Mouse (Mus musculus) splenic B cell, adult 2 months (primary cell): ENCODE results near the gene Ccdc187.
A peak's percentile ranks its signal among the peaks of the same experiment; 100 is the strongest.

Experiments used
- DNase-seq: peaks from one replicate; pipeline ENCODE4 v3.0.0-alpha.2; 2011; ENCODE audit warnings: low read depth, low spot score
- H3K27me3 ChIP-seq: 2 replicates; pipeline ENCODE4 v1.6.1; 2012; ENCODE audit warnings: mild to moderate bottlenecking, low read length, moderate library complexity, mixed read lengths; ENCODE audit not compliant: control insufficient read depth, poor library complexity, insufficient read depth, severe bottlenecking
- H3K36me3 ChIP-seq: 2 replicates; pipeline ENCODE4 v1.6.1; 2012; ENCODE audit warnings: mild to moderate bottlenecking, low read length, moderate library complexity, mixed read lengths; ENCODE audit not compliant: control insufficient read depth, poor library complexity, insufficient read depth, severe bottlenecking

The Ccdc187 gene

DNA sequence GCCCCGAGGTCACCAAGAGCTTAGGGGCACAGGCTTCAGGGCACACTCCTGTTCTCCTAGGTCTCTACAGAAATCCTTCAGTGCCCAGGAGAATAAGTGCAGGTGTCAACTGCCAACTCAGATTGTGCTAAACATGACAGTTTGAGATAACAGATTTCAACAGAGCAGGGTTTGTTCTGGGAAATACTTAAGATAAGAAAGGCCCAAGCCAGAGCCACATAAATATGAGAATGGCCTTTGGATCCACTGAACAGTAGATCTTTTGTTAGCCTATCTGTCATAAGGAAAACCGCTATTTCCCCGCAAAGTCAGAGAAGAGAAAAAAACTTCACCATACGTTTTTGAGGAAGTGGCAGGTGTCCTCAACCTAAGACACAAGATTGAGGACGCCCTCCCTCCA lies 60.1 kb downstream of the Ccdc187 start:
- Histone ChIP-seq H3K36me3 (no peaks in the 10 kb centered on the region), H3K27me3 (no peaks in the 10 kb centered on the region)
- no peak for DNase-seq

DNA sequence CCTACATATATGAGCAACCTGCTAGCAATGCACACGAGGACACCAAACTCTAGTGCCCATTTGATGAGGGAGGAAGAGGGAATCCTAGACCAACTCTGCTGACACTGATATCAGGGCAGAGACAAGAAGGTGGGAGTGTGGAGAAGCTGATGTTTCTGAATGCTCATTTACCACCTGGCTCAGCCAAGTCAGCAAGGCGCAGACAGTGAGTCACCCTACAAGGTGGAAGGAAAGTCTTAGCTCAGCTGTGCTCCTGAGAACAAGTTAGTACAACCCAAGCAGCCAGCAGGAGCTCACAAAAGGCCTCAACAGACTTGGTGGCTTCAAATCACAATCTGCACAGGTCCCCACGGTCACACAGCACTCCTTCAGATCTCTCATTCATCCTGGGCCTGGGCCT lies 63.0 kb downstream of the Ccdc187 start:
- Histone ChIP-seq H3K27me3 (no peaks in the 10 kb centered on the region), H3K36me3 (no peaks in the 10 kb centered on the region)
- DNase-seq, result no peak

DNA sequence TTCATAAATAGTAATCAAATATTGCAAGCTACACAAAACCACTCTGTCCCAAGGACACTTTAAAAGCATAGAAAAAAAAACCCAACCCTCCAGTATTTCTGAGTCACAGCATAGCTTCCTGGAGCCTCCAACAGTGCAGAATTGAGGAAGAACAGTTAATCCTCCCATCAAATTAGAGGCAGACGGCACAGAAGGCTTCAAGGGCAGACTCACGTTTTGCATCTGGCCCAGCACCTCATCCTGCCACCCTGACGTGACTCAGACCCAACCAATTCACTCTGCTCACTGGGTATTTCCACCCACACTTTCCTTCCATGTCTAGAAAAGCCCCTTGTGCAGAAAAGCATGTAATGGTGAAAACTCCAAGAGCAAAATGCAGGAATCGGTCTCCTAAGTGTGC lies 64.1 kb downstream of the Ccdc187 start:
- Histone ChIP-seq H3K27me3 (no peaks in the 10 kb centered on the region), H3K36me3 (no peaks in the 10 kb centered on the region)
- no peak for DNase-seq

DNA sequence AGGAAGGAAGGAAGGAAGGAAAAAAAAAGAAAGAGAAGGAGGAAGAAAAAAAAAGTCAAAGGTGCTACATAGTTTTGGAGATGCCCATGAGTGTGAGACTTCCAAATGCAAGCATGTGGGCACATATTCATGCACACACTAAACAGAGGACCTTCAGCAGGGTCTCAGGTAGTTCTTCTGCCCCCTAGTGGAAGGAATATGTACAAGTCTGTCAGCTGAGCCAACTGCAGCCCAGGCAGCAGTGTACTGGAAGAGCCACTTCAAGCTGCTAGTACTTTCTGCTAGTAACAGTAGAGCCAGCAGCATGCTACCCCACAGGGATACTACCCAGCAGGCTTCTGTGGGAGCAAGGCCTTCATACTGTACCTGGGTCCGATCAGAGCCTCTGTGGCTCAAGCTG lies 66.6 kb downstream of the Ccdc187 start:
- Histone ChIP-seq H3K36me3 (no peaks in the 10 kb centered on the region), H3K27me3 (no peaks in the 10 kb centered on the region)
- peak; percentile 63 for DNase-seq

DNA sequence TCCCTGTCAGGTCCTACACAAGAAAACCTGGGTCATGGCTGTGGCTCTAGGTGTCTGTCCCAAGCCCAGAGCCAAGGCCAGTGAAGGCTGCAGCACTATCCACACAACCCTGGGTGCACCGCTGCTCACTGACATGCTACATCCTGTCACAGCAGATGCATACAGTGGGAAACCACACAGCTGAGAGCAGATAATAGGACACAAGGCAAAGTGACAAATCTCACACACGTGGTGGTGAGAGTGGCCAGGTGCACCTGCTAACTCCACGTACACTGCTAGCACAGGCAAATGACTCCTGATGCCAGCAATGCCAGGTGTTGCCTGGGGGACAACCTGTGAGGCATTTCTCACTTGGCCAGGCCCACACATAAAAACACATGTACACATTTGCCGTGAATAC lies 69.1 kb downstream of the Ccdc187 start:
- Histone ChIP-seq H3K36me3 (no peaks in the 10 kb centered on the region), H3K27me3 (no peaks in the 10 kb centered on the region)
- DNase-seq, result no peak

DNA sequence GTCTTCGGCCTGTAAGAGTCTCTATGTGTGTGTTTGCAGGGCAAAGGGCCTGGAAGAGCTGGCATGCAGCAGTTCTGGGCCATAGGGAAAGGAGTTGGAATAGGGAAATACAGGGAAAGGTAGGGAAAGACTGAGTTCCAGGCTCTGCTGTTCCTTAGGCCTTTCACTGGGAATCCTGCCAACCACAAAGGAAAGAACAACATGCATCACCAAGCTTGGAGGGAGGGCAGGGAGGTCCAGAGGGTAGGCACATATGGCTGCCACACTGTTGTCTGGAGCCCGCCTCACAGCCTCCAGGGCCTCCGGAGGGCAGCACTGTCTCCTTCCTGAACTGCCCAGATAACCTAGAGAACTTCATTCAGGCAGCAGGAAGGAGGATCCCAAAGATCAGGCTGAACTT lies 70.4 kb downstream of the Ccdc187 start:
- H3K27me3 ChIP-seq, result no peaks in the 10 kb centered on the region
- no peaks in the 10 kb centered on the region for H3K36me3 ChIP-seq
- no peak for DNase-seq

DNA sequence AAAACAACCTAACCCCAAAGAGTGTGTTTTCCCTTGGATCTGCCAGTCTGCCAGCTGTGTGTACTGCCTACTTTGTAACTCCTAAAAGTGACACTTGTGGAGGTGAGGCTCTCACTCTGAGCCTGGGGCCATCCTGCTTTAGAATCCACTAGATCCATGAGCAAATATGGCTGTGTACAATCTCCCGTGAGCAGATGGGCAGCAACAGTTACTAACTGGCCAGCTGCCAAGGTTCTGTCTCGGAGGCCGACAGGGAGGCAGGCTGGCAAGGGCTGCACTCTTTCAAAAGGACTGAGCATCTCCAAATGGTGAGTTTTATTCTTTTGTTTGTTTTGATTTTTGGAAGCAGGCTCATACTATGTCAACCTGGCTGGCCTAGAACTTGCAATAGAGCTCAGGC lies 79.8 kb downstream of the Ccdc187 start:
- DNase-seq, result no peak
- Histone ChIP-seq H3K27me3 (no peaks in the 10 kb centered on the region), H3K36me3 (peaks cover 9% of the 10 kb centered on the region)

DNA sequence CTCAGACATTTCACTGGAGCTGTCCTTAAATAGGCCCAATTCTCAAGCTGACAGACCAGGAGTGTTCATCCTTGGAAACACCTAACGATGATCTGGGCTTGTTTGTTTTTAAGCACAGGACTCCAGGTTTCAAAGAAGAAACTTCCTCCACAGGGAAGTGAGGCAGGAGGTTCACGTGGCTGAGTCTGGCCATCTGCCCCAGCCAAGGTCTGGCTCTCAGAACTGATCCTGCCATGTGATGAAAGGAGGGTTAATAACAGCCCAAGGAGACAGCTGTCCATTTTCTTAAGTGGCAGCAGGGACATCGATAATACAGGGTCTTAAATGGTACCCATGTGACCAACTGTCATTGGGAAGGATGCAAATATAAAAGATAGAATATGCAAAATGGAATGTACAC lies 84.8 kb downstream of the Ccdc187 start:
- Histone ChIP-seq H3K27me3 (0 out of 2 replicates have a peak, but pooled peaks cover 2% of the 10 kb centered on the region), H3K36me3 (peaks cover 9% of the 10 kb centered on the region)
- no peak for DNase-seq

DNA sequence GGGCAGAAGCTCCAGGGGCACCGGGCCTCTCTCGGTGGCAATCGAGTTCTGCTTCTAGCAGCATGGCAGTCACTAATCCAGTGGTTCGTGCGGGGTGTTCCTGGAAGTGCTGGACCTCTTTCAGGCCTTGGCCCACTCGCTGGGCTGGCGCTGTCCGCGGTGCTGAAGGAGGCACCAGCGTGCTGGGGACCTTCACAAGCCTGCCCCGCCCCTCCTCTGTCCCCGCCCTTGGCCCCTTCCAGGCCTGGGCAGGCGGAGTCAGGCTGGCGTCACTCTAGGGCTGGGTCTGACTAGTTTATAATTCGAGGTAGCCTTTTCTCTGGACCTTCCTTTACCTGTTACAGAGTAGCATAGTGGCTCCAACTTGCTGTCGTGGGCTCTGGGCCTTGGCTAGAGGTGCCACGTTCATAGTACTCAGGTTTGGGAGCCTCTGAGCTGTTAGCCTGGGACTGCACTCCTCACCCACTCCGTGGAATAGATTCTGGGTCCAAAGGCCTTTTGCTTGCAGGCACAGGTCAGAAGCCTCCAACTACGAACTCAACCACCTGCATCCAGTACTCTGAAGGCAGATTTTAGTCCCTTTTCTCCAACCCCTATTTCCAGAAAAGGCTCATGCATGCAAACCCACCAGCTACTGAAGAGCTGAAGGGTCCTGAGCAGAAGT lies 86.1 kb downstream of the Ccdc187 start, which contains the start of gene Lhx3:
Gene Lhx3 (minus strand): TSS at position 164 of the 664 bp plus-strand sequence.
- DNase-seq, result peak; percentile 39
- peaks cover 6% of the 10 kb centered on the region for H3K36me3 ChIP-seq
- 0 out of 2 replicates have a peak, but pooled peaks cover 2% of the 10 kb centered on the region for H3K27me3 ChIP-seq

DNA sequence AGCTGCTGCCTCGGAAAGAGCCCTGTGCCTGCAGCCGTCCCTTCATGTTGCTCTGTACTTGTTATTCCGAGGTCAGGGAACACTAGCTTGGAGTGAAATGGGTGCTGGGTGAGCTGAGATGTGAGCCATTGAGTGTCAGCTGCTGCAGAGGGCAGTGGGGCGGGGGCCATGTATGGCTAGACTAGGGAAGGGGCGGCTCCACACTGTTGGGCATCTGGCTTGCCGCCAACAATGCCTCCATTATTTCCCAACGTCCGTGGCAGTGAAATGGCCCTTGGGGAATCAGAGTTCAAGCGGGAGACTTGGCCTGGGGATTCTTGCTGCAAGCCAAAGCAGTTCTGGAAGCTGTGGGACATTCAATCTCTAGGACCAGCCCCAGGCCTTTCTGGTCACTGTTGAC lies 86.8 kb downstream of the Ccdc187 start:
- Histone ChIP-seq H3K36me3 (peaks cover 6% of the 10 kb centered on the region), H3K27me3 (0 out of 2 replicates have a peak, but pooled peaks cover 2% of the 10 kb centered on the region)
- no peak for DNase-seq

DNA sequence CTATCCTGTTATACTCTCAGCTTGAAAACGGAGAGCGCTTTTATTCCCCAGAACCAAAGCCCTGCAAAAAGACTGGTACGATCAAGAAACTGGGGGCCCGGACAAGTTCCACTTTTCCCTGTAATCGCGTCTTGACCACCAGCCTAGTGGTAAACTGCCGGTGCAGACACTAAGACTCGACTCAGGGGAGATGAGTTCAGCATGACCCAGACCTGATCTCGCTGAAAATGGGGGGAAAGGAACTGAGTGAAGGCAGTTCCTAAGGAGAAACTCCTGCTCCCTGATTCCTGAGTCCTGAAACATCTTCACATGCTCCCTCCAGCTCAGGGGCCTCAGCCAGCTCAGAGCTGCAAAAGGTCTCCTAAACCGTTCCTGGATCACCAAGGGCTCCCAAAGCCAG lies 88.6 kb downstream of the Ccdc187 start:
- Histone ChIP-seq H3K36me3 (peaks cover 5% of the 10 kb centered on the region), H3K27me3 (0 out of 2 replicates have a peak, but pooled peaks cover 2% of the 10 kb centered on the region)
- no peak for DNase-seq

DNA sequence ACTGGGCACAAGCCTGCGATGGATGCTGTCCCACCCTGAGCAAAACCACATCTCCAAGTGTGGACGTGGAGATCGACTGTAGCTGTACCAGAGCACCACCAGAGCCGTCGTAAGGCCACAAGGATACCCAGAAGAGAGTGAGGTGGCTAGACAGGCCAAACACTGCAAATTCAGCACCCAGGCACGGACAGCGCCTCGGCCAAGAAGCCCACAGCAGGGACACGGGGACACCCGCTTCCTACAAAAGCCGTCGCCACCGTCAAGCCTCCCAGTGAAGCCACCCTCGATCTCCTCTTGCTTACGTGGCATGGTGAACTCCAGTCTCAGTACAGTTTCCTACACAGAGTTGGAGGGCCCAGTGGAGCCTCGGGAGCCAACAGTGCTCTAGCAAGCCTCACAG lies 89.2 kb downstream of the Ccdc187 start:
- Histone ChIP-seq H3K36me3 (no peaks in the 10 kb centered on the region), H3K27me3 (0 out of 2 replicates have a peak, but pooled peaks cover 2% of the 10 kb centered on the region)
- peak; percentile 10 for DNase-seq

DNA sequence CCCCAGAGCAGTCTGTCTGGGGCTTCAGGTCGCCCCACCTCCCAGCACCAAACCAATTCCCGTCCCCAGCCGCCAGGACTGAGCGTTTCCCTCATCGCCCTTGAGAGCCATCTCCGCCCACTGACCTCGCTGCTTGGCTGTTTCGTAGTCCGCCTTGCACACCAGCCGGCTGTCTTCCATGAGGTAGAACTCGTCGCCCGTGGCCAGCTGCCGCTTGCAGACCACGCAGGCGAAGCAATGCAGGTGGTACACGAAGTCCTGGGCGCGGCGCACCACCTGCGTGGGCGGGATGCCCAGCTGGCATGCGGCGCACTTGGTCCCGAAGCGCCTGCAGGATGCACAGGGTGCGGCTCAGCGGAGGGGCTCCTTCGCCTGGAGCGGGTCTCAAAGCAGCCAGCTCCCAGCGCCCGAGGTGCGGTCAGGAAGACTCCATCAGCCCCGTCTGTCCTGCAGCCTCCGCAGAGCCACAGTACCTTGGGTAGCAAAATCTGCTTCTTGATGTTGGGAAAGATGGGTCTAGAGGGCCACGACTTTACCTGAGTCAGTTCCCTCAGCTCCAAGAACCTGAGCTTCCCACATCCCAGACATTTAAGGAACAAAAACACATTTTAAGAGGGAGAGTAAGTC lies 91.4 kb downstream of the Ccdc187 start:
- no peak for DNase-seq
- Histone ChIP-seq H3K27me3 (peaks cover 2% of the 10 kb centered on the region; the same call in 1 of the 2 replicates), H3K36me3 (no peaks in the 10 kb centered on the region)

DNA sequence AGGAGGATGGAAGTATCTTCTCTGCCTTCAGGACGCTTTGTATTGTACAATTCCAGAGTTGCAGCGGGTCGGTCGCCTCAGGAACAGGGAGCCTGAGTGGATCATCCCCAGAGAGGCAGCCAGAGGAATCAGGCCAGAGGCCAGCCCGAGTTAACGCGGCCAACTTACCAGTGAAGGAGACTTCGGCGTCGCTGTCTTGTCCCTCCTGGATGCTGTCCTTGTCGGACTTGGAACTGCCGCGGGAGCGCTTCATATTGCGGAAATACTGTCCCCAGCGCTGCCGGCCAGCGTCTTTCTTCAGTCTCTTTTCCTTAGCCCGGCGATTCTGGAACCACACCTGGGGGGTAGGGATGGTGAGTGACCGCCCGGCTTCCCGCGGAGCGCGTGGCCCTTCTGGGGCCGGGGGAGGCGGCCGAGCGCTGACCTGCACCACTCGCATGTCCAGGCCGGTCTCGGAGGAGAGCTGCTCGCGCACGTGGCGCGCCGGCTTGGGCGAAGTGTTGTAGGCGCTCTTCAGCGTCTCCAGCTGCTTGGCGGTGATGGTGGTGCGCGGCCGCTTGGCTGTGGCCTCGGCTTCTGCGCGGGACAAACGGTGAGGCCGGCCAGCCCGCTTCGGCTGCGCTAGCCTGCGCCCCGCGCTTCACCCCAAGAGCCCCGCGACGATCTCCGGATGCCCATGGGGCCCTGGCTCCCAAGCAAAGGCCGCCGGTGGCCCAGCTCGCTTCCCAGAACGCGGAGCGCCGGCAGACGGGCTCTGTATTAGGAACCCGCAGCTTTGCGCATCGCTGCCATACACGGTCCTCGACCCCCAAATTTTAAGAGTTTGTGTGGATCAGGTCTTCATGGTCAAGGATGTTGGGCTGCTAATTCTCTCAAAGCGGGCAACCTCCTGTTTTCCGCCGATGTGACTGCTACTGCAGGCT lies 92.2 kb downstream of the Ccdc187 start:
- H3K27me3 ChIP-seq, result no peaks in the 10 kb centered on the region; the same call in 1 of the 2 replicates
- DNase-seq, result no peak
- H3K36me3 ChIP-seq, result no peaks in the 10 kb centered on the region

DNA sequence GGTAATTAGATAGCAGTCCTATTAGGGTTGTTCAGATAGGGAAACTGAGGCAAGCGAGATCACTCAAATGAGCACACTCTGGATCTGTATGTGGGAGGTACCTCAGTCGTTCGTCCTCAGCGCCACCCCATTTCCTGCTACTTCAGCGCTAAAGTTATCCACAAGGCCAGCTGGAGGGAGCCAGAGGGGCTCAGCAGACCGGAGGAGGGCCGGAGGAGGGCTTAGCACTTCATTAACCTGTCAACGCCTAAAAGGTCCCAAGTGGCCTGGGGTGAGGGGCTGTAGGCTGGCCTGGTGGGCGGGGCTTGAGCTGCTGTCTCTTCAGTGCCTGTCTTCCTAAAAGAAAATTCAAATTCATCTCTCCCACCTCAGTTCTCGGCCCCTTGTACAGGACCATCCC lies 95.9 kb downstream of the Ccdc187 start:
- DNase-seq, result no peak
- no peaks in the 10 kb centered on the region; the same call in 1 of the 2 replicates for H3K27me3 ChIP-seq

More for the DNA sequence above, 95.9 kb downstream of the Ccdc187 start:
- no peaks in the 10 kb centered on the region for H3K36me3 ChIP-seq
